Mouse (Mus musculus) WW6 (cell line): ENCODE data around the gene Snrpa1.

ENCODE experiments used
- DNase-seq: peaks from one replicate; pipeline ENCODE4 v3.0.0-alpha.2; 2013; ENCODE audit warnings: low read depth, low spot score

Snrpa1 gene

DNA sequence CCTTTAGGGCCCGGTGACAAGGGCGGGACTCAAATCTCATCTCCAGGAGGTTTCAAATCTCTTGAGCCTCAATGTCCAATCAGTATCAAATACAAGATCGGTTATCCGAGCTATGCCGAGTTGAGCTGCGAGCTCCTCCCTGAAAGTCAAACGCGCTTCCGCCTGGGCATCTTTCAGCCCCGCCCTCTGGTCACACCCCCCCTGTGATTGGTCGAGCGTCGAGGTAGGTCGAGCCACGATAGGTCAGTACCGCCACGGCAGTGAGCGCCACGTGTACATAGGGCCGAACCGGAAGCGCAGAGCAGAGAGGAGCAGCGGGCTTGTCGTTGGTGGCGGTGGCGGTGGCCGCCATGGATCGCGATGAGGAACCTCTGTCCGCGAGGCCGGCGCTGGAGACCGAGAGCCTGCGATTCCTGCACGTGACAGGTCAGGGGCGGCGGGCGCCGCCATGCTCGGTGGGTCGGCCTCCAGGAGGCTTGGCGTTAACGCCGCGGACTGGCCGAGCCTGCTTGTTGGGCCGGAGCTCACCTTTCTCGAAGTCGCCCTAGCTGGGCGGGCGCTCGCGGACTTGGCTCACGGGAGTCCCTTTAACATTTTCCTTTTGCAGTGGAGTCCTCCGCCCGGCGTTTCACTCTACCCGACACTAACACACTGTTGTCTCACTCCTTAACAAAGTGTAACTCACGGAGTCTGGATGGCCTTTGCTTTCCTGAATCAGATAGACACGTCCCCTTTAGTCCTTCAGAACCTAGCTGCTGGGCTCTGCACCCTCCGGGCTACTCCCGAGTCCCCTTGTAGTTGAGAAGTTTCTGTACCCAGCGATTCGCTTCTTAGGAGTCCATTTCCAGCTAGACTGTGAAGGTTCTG, 20.8 kb downstream of the Snrpa1 start, which contains the start of gene Selenos:
TSS of gene Selenos (plus strand) at position 286 of the 867 bp plus-strand sequence.
- DNase-seq: peak; percentile 95

GRCm38 (mm10) chr7:66080231-66080613, 21.4 kb downstream of the Snrpa1 start:
- DNase-seq: no peak

GRCm38 (mm10) chr7:66083757-66084156, 25.0 kb downstream of the Snrpa1 start:
- DNase-seq: no peak

DNA sequence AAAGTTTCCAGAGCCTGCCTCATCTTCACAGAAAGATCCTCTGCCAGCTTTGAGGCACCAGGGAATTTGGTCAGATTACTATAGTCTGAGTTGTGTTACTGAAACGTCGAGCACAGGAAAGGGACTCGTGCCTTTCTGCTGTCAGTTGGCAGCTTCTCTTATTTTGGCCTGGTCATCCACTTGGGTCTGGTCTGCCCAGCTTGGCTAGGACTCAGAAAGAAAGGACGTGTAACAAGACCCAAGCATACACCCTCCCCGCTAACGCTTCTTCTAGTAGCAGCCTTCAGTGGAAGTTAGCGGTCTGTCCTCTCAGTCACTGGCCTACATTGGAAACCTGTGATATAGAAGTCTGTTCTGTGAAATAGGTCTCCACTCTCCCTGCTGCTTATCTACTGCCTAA, 25.7 kb downstream of the Snrpa1 start:
- DNase-seq: no peak

- DNase-seq: no peak
Observed at GRCm38 (mm10) chr7:66087652-66088051, 28.8 kb downstream of the Snrpa1 start.

DNA sequence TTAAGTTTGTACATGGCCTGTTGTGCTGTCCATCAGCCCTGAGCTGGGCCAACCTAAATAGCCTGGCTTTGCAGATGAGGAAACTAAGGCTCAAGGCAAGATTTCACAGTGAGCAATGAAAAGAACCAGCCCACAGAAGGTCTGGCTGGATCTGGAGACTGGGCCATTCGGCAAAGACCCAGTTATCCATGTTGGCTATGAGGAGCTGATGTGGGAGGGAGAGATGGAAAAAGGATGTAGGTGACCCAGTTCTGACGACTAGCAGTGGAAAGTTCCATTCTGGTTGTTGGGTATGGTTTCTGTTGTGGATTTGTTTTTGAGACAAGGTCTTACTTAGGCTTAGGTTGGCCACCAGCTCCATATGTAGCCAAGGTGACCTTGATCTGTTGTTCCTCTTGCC, 29.3 kb downstream of the Snrpa1 start:
- DNase-seq: no peak

- DNase-seq: no peak
Observed at GRCm38 (mm10) chr7:66090676-66091190, 31.9 kb downstream of the Snrpa1 start.

GRCm38 (mm10) chr7:66091553-66091952, 32.8 kb downstream of the Snrpa1 start:
- DNase-seq: no peak

GRCm38 (mm10) chr7:66092656-66093055, 33.9 kb downstream of the Snrpa1 start:
- no peak for DNase-seq

DNA sequence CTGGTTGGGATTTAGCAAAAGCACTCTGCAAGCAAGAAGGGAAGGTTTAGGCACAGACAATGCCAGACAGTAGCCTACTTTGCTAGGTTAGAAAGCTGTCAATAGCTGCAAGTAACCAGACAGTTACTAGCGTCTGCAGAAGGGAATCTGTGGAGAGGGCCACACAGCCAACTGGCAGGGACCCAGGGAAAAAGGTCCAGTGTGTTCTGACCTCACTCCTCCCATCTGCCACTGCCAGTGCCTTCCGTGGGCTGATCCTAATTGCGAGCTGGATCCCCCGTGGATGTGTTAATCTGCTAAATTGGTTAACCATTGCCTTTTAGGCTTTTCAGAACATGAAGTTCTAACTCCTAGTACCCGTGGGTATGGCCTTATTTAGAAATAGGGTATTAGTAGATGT, 35.3 kb downstream of the Snrpa1 start:
- DNase-seq: no peak

- no peak for DNase-seq
Observed at GRCm38 (mm10) chr7:66098803-66099202, 40.0 kb downstream of the Snrpa1 start.

- DNase-seq: no peak
Observed at GRCm38 (mm10) chr7:66101866-66102265, 43.1 kb downstream of the Snrpa1 start.

- DNase-seq: no peak
Observed at GRCm38 (mm10) chr7:66104531-66104930, 45.7 kb downstream of the Snrpa1 start.

DNA sequence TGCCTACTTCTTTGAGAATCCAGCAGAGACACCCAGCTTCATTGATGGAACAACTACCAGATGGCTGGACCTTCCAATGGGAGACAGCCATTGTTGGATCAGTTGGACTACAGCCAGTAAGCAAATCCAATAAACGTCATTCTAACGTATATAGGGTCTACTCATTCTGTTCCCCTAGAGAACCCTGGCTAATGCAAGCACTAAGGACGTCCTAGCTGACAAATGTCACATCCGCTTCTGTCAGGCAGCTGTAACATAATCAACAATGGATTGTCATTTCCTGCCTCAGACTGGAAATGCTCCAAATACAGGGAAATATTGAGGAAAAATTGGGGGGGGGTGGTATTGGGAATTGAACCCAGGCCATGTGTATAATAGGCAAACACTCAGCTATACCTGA, 47.0 kb downstream of the Snrpa1 start:
- DNase-seq: no peak

- DNase-seq: no peak
Observed at GRCm38 (mm10) chr7:66106581-66107056, 47.8 kb downstream of the Snrpa1 start.

- DNase-seq: no peak
Observed at GRCm38 (mm10) chr7:66107206-66107605, 48.4 kb downstream of the Snrpa1 start.

DNA sequence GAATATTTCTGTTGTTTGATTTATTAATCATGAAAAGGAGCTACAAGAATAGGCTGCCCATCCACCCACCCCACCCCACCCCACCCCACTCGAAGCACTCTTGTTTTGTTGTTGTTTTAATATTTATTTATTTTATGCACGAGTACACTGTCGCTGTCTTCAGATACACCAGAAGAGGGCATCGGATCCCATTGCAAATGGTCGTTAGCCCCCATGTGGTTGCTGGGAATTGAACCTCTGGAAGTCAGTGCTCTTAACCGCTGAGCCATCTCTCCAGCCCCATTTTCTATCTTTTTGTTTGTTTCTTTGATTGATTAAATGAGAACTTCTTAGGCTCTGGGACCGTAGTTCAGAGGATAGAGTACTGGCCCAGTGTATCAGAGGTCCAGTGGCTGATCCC, 49.1 kb downstream of the Snrpa1 start:
- no peak for DNase-seq

DNA sequence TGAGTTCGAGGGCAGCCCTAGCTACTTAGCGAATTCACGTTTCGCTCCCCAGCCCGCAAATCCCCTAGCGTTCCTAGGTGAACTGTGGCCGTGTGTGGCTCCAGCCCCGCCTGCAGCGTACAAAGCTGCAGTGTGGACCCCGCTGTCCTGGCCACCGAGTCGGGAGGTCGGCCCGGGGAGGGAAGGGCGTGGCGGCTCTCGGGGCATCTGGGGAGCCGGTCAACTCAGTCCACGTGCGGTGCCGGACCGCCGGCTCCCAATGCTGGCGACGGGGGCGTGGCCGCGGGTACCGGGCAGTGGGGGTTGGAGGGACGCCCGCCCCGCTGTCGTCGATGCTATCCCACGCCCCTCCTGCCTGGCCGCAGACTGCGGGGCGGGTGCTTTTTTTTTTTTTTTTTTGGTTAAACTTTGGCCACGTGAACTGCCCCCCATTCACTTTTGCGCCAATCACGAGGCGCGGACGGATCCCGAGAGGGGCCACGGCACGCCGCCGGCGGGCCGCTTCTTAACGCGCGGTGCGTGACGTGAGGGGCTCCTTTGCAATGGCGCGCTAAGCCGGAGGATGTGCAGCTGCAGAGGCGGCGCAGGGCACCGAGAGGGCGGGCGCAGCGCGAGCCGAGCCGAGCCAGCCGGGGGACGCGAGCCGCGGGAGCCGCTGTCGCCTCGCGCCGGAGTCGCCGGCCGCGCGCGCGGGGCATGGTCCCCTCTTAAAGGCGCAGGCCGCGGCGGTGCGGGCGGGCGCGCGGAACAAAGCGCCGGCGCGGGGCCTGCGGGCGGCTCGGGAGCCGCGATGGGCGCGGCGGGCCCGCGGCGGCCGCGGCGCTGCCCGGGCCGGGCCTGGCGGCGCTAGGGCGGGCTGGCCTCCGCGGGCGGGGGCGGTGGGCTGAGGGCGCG, 50.4 kb downstream of the Snrpa1 start, which contains the start of gene Chsy1:
TSS of gene Chsy1 (plus strand) at position 555 of the 894 bp plus-strand sequence.
- DNase-seq: peak; percentile 70

DNA sequence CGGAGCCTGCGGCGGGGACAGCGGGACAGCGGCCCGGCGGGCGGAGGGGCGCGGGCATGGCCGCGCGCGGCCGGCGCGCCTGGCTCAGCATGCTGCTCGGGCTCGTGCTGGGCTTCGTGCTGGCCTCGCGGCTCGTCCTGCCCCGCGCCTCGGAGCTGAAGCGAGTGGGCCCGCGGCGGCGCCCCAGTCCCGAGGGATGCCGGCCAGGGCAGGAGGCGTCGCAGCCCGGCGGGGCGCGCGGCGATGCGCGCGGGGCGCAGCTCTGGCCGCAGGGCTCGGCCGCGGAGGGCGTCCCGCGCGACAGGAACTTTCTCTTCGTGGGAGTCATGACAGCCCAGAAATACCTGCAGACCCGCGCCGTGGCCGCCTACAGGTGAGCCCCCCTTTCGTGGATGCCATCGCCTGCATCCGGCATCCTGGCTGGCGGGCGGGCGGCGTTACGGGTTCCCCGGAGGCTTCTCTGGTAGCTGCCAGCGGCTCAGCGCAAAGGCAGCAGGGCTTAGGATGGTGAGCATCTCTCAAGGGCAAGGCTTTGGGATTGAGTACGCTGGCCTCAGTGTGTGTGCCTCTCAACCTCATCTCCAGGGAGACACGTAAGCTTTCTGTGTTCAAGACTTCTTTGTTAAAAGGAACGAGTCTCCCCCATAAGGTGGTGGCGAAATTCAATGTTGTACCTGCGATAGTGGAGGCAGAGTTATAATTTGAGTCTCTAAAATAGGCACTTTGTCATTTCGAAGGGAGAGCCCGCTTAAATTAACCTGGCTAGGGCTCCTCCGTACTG, 51.2 kb downstream of the Snrpa1 start:
- no peak for DNase-seq

DNA sequence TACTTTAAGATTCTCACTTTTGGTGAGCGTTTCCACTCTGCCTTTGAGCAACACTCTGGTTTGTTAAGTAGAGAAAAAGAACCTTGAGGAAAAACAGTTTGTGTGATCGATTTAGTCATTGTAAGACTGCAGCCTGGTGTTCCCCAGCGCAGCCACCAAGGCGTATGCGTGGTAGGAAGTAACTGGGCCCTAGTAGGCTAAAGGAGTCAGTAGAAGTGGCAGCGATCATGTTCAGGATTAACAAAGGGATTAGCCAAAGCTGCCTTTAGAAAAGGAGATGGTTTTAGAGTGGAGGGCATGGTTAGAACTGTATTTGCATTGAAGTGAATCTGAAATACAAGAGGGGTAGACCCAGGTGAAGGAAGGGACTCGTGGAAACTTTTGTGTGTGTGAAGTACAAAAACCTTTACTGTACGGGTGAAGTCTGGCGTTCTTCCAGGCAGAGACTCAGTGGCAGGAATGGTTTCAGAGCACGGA, 51.9 kb downstream of the Snrpa1 start:
- DNase-seq: no peak

DNA sequence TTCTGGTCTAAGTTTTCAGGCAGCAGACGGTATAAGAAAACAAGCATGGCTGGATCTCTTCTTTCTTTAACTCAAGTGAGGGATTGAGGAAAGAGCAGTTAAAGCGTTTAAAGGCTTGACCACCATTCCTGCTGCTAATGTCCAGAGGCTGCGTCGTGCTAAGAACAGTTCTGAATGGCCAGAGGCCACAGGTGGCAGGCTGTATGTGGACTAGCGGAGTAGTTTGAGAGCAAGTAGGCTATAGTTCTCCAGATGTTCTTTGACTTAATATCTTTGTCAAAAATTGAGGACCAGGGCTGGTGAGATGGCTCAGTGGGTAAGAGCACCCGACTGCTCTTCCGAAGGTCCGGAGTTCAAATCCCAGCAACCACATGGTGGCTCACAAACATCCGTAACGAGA, 52.4 kb downstream of the Snrpa1 start:
- DNase-seq: no peak
